Mouse (Mus musculus) ES-Bruce4 (cell line): ENCODE results near the gene Ddi1. TPM values are rescaled to one million over a fixed set of nuclear protein-coding genes. Genes with fewer than 3 reads are reported as not detected.

Source experiments
- H3K27ac ChIP-seq: 2 replicates; pipeline ENCODE4 v1.5.1; 2012; ENCODE audit warnings: low read length, inconsistent platforms; ENCODE audit not compliant: insufficient read depth
- H3K27me3 ChIP-seq: 2 replicates; pipeline ENCODE4 v1.6.1; 2012; ENCODE audit warnings: mild to moderate bottlenecking, low read length, inconsistent platforms; ENCODE audit not compliant: control insufficient read depth, poor library complexity, insufficient read depth, severe bottlenecking
- H3K36me3 ChIP-seq: 2 replicates; pipeline ENCODE4 v1.6.1; 2012; ENCODE audit warnings: inconsistent platforms, mild to moderate bottlenecking, low read length, moderate library complexity; ENCODE audit not compliant: control insufficient read depth, poor library complexity, insufficient read depth, severe bottlenecking
- H3K4me1 ChIP-seq: one replicate; pipeline ENCODE4 v1.8.1; 2011; ENCODE audit warnings: low read length; ENCODE audit not compliant: control insufficient read depth, insufficient read depth
- H3K4me3 ChIP-seq: 2 replicates; pipeline ENCODE4 v1.5.1; 2011; ENCODE audit warnings: low read depth, mild to moderate bottlenecking, low read length
- H3K9ac ChIP-seq: 2 replicates; pipeline ENCODE4 v1.6.1; 2012; ENCODE audit warnings: low read depth, mild to moderate bottlenecking, inconsistent platforms; ENCODE audit not compliant: poor library complexity, severe bottlenecking
- H3K9me3 ChIP-seq: replicated peaks from 2 replicates; pipeline ENCODE4 v1.6.1; 2012; ENCODE audit warnings: mild to moderate bottlenecking, low read length, inconsistent platforms; ENCODE audit not compliant: control insufficient read depth, poor library complexity, insufficient read depth, severe bottlenecking
- CTCF ChIP-seq: IDR thresholded peaks from one replicate; pipeline ENCODE4 v1.8.1; 2011; ENCODE audit warnings: low read depth, low read length
- EP300 ChIP-seq: IDR thresholded peaks from 2 replicates; pipeline ENCODE4 v1.6.1; 2011; ENCODE audit warnings: low read depth, low read length; ENCODE audit not compliant: insufficient read depth
- POLR2A ChIP-seq: IDR thresholded peaks from one replicate; pipeline ENCODE4 v1.8.1; 2011; ENCODE audit warnings: low read length; ENCODE audit not compliant: insufficient read depth
- polyA plus RNA-seq: library from polyadenylated mRNA; stranded (reverse); fragments of >200 nt; gene quantifications from 2 replicates; pipeline ENCODE4 v1.2.4, GENCODE M21; 2011; ENCODE audit warnings: low read depth; ENCODE audit not compliant: missing spikeins, insufficient read depth, insufficient read length

Gene Ddi1
- polyA plus RNA-seq, 1 experiment = not detected

- Histone ChIP-seq H3K27ac (no peak overlapping the region), H3K4me3 (no peak overlapping the region), H3K36me3 (no peaks in the 10 kb centered on the region), H3K27me3 (no peaks in the 10 kb centered on the region; the same call in 1 of the 2 replicates), H3K9ac (no peak overlapping the region), H3K4me1 (no peaks in the 10 kb centered on the region), H3K9me3 (no peaks in the 10 kb centered on the region)
- TF ChIP-seq POLR2A (no peak), EP300 (no peak), CTCF (no peak)
Observed at GRCm38 (mm10) chr9:6289211-6289696, 19.6 kb upstream of the Ddi1 start.

GRCm38 (mm10) chr9:6286770-6287169, 17.1 kb upstream of the Ddi1 start:
- no peak for TF ChIP-seq EP300
- no peak for TF ChIP-seq CTCF
- Histone ChIP-seq H3K4me3 (no peak overlapping the region), H3K9me3 (no peaks in the 10 kb centered on the region), H3K4me1 (no peaks in the 10 kb centered on the region), H3K36me3 (no peaks in the 10 kb centered on the region), H3K9ac (no peak overlapping the region), H3K27me3 (no peaks in the 10 kb centered on the region; the same call in 1 of the 2 replicates), H3K27ac (no peak overlapping the region)

- H3K27ac ChIP-seq = no peak overlapping the region
- H3K9ac ChIP-seq = no peak overlapping the region
- no peak for TF ChIP-seq CTCF
- TF ChIP-seq POLR2A = no peak
- no peak for TF ChIP-seq EP300
- no peaks in the 10 kb centered on the region for H3K27me3 ChIP-seq
- H3K4me1 ChIP-seq = no peaks in the 10 kb centered on the region
- H3K36me3 ChIP-seq = no peaks in the 10 kb centered on the region
- H3K4me3 ChIP-seq = no peak overlapping the region
- no peaks in the 10 kb centered on the region for H3K9me3 ChIP-seq
Observed at GRCm38 (mm10) chr9:6277526-6277925, 7.9 kb upstream of the Ddi1 start.

GRCm38 (mm10) chr9:6276395-6276794, 6.7 kb upstream of the Ddi1 start:
- TF ChIP-seq EP300 (no peak), CTCF (no peak), POLR2A (no peak)
- no peak overlapping the region for H3K4me3 ChIP-seq
- no peaks in the 10 kb centered on the region for H3K9me3 ChIP-seq
- no peak overlapping the region for H3K9ac ChIP-seq
- no peak overlapping the region for H3K27ac ChIP-seq
- H3K4me1 ChIP-seq = no peaks in the 10 kb centered on the region
- H3K27me3 ChIP-seq = no peaks in the 10 kb centered on the region
- no peaks in the 10 kb centered on the region for H3K36me3 ChIP-seq

GRCm38 (mm10) chr9:6264820-6265219, 4.8 kb downstream of the Ddi1 start:
- Histone ChIP-seq H3K9me3 (no peaks in the 10 kb centered on the region), H3K9ac (no peak overlapping the region), H3K36me3 (no peaks in the 10 kb centered on the region), H3K27me3 (no peaks in the 10 kb centered on the region), H3K4me3 (no peak overlapping the region), H3K27ac (no peak overlapping the region), H3K4me1 (no peaks in the 10 kb centered on the region)
- TF ChIP-seq POLR2A (no peak), EP300 (no peak), CTCF (no peak)

GRCm38 (mm10) chr9:6257072-6257471, 12.6 kb downstream of the Ddi1 start:
- no peak for TF ChIP-seq POLR2A
- TF ChIP-seq CTCF = no peak
- TF ChIP-seq EP300 = no peak
- H3K9ac ChIP-seq = no peak overlapping the region

More at GRCm38 (mm10) chr9:6257072-6257471, 12.6 kb downstream of the Ddi1 start:
- no peaks in the 10 kb centered on the region for H3K36me3 ChIP-seq
- H3K27ac ChIP-seq = no peak overlapping the region
- no peaks in the 10 kb centered on the region for H3K4me1 ChIP-seq
- no peak overlapping the region for H3K4me3 ChIP-seq
- H3K9me3 ChIP-seq = no peaks in the 10 kb centered on the region
- H3K27me3 ChIP-seq = no peaks in the 10 kb centered on the region; the same call in 1 of the 2 replicates
